Mouse (Mus musculus) intestine, postnatal 0 days (tissue): ENCODE results near the gene Fgfr2. TPM values are rescaled to one million over a fixed set of nuclear protein-coding genes. Genes with fewer than 3 reads are reported as not detected.

ENCODE experiments used
- ATAC-seq: fragments of 200-750 bp; cut with Nextera tagmentation; 2 replicates; pipeline ENCODE4 v1.8.0; 2017; ENCODE audit warnings: mild to moderate bottlenecking, moderate TSS enrichment, moderate library complexity
- H3K27ac ChIP-seq: fragments of 300-500 bp; sonication (generic); 2 replicates; pipeline ENCODE4 v1.5.1; 2014; ENCODE audit warnings: mild to moderate bottlenecking, low read depth, low read length, moderate library complexity
- H3K27me3 ChIP-seq: fragments of 300-500 bp; sonication (generic); replicated peaks from 2 replicates; pipeline ENCODE4 v1.6.1; 2014; ENCODE audit warnings: low read length, mixed read lengths; ENCODE audit not compliant: control insufficient read depth, insufficient read depth
- H3K36me3 ChIP-seq: fragments of 300-500 bp; sonication (generic); 2 replicates; pipeline ENCODE4 v1.6.1; 2014; ENCODE audit warnings: mild to moderate bottlenecking, moderate library complexity; ENCODE audit not compliant: control insufficient read depth, insufficient read depth
- H3K4me1 ChIP-seq: fragments of 300-500 bp; sonication (generic); replicated peaks from 2 replicates; pipeline ENCODE4 v1.6.1; 2014; ENCODE audit warnings: antibody characterized with exemption, low read length, mixed read lengths; ENCODE audit not compliant: control insufficient read depth, insufficient read depth
- H3K4me2 ChIP-seq: fragments of 300-500 bp; sonication (generic); replicated peaks from 2 replicates; pipeline ENCODE4 v1.6.1; 2014; ENCODE audit warnings: low read depth, mild to moderate bottlenecking, moderate library complexity
- H3K4me3 ChIP-seq: fragments of 300-500 bp; sonication (generic); 2 replicates; pipeline ENCODE4 v1.5.1; 2014; ENCODE audit warnings: low read depth, low read length
- H3K9ac ChIP-seq: fragments of 300-500 bp; sonication (generic); 2 replicates; pipeline ENCODE4 v1.6.1; 2014; ENCODE audit warnings: mild to moderate bottlenecking, low read depth, low read length
- H3K9me3 ChIP-seq: fragments of 300-500 bp; sonication (generic); 2 replicates; pipeline ENCODE4 v1.6.1; 2016; ENCODE audit warnings: mixed run types; ENCODE audit not compliant: control insufficient read depth
- CTCF ChIP-seq: sonication (generic); IDR thresholded peaks from 2 replicates; pipeline ENCODE4 v1.5.1; 2016; ENCODE audit warnings: low read depth, mild to moderate bottlenecking, control low read depth, antibody characterized with exemption, moderate library complexity
- WGBS: fragments of 180-500 bp; shearing (Covaris S2); extraction: QIAGEN DNeasy Blood & Tissue Kit; methylation state at CpG from one replicate; pipeline ENCODE4 v1.1.7; 2014; 5-methylcytosine and 5-hydroxymethylcytosine counted together
- polyA plus RNA-seq: library from polyadenylated mRNA; unstranded; fragments of >200 nt; fragmentation: Nextera tagmentation; extraction: Ambion mirVana; gene quantifications from 2 replicates; pipeline ENCODE4 v1.2.1, GENCODE M21; 2015

The Fgfr2 gene
- polyA plus RNA-seq, 1 experiment from 2014 or later, result 29.5 TPM

DNA sequence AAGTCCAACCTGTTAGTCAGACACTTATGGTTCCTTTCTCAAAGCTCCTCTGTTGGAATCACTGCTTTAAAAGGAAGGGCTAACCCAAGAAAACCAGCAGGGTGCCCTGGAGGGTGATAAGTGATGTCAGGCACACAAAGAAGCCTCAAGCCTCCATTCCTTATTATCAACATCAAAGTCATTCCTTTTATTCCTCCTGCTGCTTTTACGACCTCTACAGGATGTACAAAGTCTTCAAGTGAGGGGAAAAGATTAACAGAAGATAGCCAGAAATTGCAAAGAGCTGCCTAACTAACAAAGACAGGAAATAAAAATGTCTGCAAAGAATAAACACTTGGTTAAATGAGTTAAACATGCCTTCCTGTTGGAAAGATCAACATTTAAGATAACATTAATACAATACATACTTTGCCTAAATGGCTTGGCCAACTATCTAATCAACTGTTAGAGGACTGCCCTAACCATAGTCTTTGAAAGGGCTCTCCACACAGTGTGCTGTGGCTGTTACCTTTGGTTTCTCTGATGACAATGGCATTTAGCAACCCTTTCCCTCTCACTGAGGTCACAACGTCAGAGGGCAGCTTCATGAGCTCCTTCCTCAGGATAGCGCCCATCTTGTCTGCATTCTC, 563.9 kb downstream of the Fgfr2 start:
- no peaks in the 10 kb centered on the region for H3K4me1 ChIP-seq
- no peak overlapping the region for H3K4me3 ChIP-seq
- WGBS, result 29% methylated on average over 3 of the region's 3 CpGs
- H3K27ac ChIP-seq, result no peak overlapping the region; the same call in 1 of the 2 replicates
- no peak overlapping the region for H3K9ac ChIP-seq
- H3K4me2 ChIP-seq, result no peak overlapping the region
- H3K36me3 ChIP-seq, result peaks cover 74% of the 10 kb centered on the region
- TF ChIP-seq CTCF, result peak; percentile 23; the same call in 1 of the 2 replicates
- no peaks in the 10 kb centered on the region for H3K27me3 ChIP-seq
- no peak for ATAC-seq
- H3K9me3 ChIP-seq, result no peaks in the 10 kb centered on the region

DNA sequence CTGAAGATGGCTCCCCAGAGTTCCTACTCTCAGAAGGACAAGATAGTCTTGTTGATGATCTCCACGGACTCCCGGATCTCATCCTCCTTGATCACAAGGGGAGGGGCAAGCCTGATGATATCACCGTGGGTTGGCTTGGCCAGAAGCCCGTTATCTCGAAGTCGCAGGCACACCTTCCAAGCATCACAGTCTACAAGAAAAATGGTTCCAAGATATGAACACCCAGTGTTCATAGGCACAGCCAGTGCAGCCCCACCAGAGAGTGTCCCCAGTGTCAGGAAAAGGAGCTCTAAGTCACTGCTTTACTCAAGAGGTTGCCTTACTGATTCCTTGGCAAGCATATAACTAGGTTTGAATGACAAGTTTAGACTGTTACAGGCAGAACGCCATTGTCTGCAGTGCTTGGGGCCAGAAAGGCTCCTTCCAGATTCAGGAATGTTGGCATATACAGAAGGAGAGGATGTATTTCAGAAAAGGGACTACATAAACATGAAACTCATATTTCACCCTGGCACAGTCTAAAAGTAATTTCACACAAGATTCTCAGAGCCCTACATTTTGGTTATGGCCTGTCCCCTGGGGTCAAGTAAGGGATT, 564.9 kb downstream of the Fgfr2 start:
- Histone ChIP-seq H3K4me3 (no peak overlapping the region), H3K4me2 (no peak overlapping the region), H3K9me3 (no peaks in the 10 kb centered on the region), H3K9ac (no peak overlapping the region), H3K27ac (no peak overlapping the region), H3K4me1 (no peaks in the 10 kb centered on the region), H3K36me3 (peaks cover 64% of the 10 kb centered on the region), H3K27me3 (no peaks in the 10 kb centered on the region)
- TF ChIP-seq CTCF, result no peak
- 46% methylated on average over 7 of the region's 7 CpGs for WGBS
- ATAC-seq, result no peak

DNA sequence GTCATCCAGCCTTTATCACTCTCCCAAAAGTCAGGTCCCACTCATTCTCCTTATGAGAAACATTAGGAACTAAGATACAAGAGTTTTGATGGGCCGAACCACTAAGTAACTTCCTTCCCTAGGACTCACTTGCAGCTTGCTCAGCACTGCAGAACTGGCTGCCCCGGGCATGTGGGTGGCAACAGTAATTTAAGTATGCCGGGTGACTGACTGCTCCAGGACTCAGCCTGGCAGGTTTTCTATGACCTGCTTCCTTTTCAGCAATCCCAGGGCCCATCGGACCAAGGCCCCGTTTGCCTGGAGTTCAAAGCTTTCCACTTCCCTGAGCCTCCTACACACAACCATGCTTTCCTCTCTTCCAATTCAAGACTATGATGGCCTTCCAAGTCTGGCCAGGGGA, 566.6 kb downstream of the Fgfr2 start:
- 70% methylated on average over 5 of the region's 5 CpGs for WGBS
- H3K4me3 ChIP-seq, result no peak overlapping the region
- H3K4me2 ChIP-seq, result no peak overlapping the region
- H3K9ac ChIP-seq, result no peak overlapping the region
- no peaks in the 10 kb centered on the region for H3K27me3 ChIP-seq
- peaks cover 48% of the 10 kb centered on the region for H3K36me3 ChIP-seq
- no peak for TF ChIP-seq CTCF
- no peak for ATAC-seq
- H3K4me1 ChIP-seq, result no peaks in the 10 kb centered on the region
- no peak overlapping the region for H3K27ac ChIP-seq
- no peaks in the 10 kb centered on the region for H3K9me3 ChIP-seq

DNA sequence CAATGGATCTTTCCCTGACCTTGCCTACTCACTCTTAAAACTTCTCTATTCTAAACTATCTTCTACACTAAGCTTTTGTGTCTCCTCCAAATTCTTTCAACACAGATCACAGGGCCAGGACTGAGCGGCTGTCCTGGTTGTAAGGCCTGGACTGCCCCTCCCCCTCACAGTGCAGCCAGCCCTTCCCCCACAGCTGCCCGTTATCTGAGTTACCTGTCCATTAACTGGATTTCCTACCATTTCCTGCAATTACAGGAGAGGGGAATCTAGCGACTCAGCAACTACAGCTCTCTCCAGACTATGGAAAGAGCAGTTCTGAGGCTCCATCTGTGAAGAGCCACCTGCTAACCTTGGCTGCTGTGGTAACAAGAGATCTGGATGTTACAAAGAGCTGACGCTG, 567.2 kb downstream of the Fgfr2 start:
- 20% methylated on average over 4 of the region's 4 CpGs for WGBS
- Histone ChIP-seq H3K27ac (0 out of 2 replicates have a peak overlapping the region, but pooled peaks have one; percentile 28), H3K4me3 (no peak overlapping the region), H3K4me1 (no peaks in the 10 kb centered on the region), H3K9me3 (no peaks in the 10 kb centered on the region), H3K4me2 (no peak overlapping the region), H3K27me3 (no peaks in the 10 kb centered on the region), H3K9ac (no peak overlapping the region), H3K36me3 (peaks cover 41% of the 10 kb centered on the region)
- TF ChIP-seq CTCF, result no peak
- ATAC-seq, result peak; percentile 23

DNA sequence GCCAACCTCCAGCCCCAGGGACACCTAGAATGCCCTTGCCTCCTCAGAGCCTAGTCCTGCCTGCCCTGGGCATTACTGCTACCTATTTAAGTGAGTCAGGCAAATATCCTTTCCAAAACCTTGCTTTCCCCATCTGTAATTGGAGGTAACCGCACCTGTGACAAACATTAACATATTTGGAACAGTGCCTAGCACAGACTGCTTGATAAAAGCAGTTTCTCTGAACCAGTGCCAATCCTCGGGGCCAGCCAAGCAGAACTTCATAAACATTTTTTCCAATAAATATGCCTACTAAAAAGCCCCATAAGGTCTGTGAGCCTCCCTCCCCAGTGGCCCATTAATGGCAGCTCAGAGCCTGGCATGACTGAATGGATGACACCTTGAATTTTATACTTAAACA, 569.1 kb downstream of the Fgfr2 start:
- H3K4me3 ChIP-seq, result no peak overlapping the region
- no peak for ATAC-seq
- TF ChIP-seq CTCF, result no peak
- H3K27me3 ChIP-seq, result no peaks in the 10 kb centered on the region
- no peak overlapping the region for H3K9ac ChIP-seq
- WGBS, result 40% methylated on average over 2 of the region's 2 CpGs
- H3K4me1 ChIP-seq, result no peaks in the 10 kb centered on the region
- H3K36me3 ChIP-seq, result peaks cover 23% of the 10 kb centered on the region
- no peak overlapping the region for H3K27ac ChIP-seq
- H3K9me3 ChIP-seq, result no peaks in the 10 kb centered on the region
- H3K4me2 ChIP-seq, result no peak overlapping the region

DNA sequence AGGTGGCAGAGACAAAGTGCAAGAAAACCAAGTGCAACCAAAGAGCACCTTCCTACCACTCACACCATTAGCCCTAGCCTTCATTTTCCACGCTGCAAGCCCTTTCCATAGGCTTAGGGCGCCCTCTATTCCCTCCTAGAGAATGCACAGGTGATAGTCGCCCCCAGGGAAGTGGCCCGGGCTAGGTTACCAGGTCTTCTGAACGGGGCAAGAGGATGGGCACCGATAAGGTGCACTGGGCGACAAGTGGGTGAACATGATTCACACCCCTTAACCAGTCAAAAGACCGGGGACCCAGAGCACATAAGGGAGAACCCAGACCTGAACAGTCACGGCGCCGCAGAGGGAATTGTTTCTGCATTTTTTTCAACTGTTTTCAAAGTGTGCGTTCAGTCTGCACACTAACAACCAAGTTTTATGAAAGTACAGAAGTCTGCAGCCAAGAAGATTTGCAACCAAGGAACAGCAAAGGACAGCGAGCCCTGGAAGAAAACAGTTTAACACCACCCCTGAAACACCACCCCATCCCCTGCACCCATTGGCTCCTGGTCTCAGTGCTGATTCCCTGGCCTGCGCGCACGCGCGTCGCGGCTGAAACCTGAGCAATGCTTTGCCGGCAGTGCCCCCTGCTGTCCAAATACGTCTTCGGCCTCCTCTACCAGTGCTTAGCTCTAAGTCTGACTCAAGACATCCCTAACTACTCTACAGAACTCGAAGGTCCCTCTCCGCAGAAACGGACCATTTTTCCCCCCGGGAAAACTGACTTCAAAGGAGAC, 571.6 kb downstream of the Fgfr2 start:
- H3K4me2 ChIP-seq, result peak overlapping the region; percentile 78
- H3K9me3 ChIP-seq, result no peaks in the 10 kb centered on the region
- H3K27ac ChIP-seq, result peak overlapping the region; percentile 67
- WGBS, result 1% methylated on average over 27 of the region's 27 CpGs
- TF ChIP-seq CTCF, result peak; percentile 98
- H3K4me3 ChIP-seq, result peak overlapping the region; percentile 43
- no peaks in the 10 kb centered on the region for H3K27me3 ChIP-seq
- H3K9ac ChIP-seq, result 0 out of 2 replicates have a peak overlapping the region, but pooled peaks have one; percentile 35
- ATAC-seq, result peak; percentile 90
- peaks cover under 1% of the 10 kb centered on the region for H3K36me3 ChIP-seq
- H3K4me1 ChIP-seq, result no peaks in the 10 kb centered on the region
